ENCODE assay signal across 18 mouse cellular contexts in genomic region chr7:73151586-73152467, GRCm38 (mm10).
DNase-seq lines count a peak whose midpoint lies in the region; ATAC-seq and TF ChIP-seq lines count a peak whose summit lies in the region.
"Had no signal": no experiment of that assay in that cellular context is flagged by ENCODE, and none has a peak within 500 bp of the region (broad histone marks: within the 10 kb centered on the region; RNA-seq: fewer than 3 reads in every experiment).

No protein-coding gene starts in this region.

- peaks cover 54% of the 10 kb centered on the region for H3K4me1 ChIP-seq in midbrain, embryonic 10.5 days
- peaks cover 12% of the 10 kb centered on the region; the same call in 1 of the 2 replicates for H3K4me1 ChIP-seq in midbrain, embryonic 16.5 days (ENCODE audit: control insufficient read depth, insufficient read depth, low read length)
- 0 out of 2 replicates have a peak, but pooled peaks cover 2% of the 10 kb centered on the region for H3K4me1 ChIP-seq in embryonic facial prominence, embryonic 11.5 days (ENCODE audit: control insufficient read depth, insufficient read depth, low read length)
- H3K4me1 ChIP-seq in forebrain, postnatal 0 days (ENCODE audit: insufficient read depth): no peaks in the 10 kb centered on the region
- peaks cover 17% of the 10 kb centered on the region; the same call in 1 of the 2 replicates for H3K4me1 ChIP-seq in midbrain, embryonic 15.5 days
- H3K4me1 ChIP-seq: heart, embryonic 15.5 days; megakaryocyte, embryonic 14.5 days had no signal

- peaks cover 7% of the 10 kb centered on the region; the same call in 1 of the 2 replicates for H3K27me3 ChIP-seq in midbrain, embryonic 10.5 days (ENCODE audit: low read depth, poor library complexity, severe bottlenecking)
- H3K27me3 ChIP-seq in midbrain, embryonic 16.5 days (ENCODE audit: control insufficient read depth, insufficient read depth, low read depth, low read length): no peaks in the 10 kb centered on the region
- no peaks in the 10 kb centered on the region for H3K27me3 ChIP-seq in embryonic facial prominence, embryonic 11.5 days (ENCODE audit: control insufficient read depth, insufficient read depth, low read length)
- no peaks in the 10 kb centered on the region for H3K27me3 ChIP-seq in forebrain, postnatal 0 days (ENCODE audit: insufficient read depth, low read length)
- H3K27me3 ChIP-seq in midbrain, embryonic 15.5 days (replicated peaks): no peaks in the 10 kb centered on the region
- H3K27me3 ChIP-seq: heart, embryonic 15.5 days; limb, embryonic 13.5 days; megakaryocyte, embryonic 14.5 days had no signal

- WGBS in midbrain, embryonic 10.5 days: 42% methylated on average over 14 of the region's 15 CpGs
- 29% methylated on average over 13 of the region's 15 CpGs for WGBS in midbrain, embryonic 16.5 days
- WGBS in embryonic facial prominence, embryonic 11.5 days: 31% methylated on average over 13 of the region's 15 CpGs
- 22% methylated on average over 13 of the region's 15 CpGs for WGBS in forebrain, postnatal 0 days
- 32% methylated on average over 13 of the region's 15 CpGs for WGBS in midbrain, embryonic 15.5 days

- peak overlapping the region; percentile 82 for H3K27ac ChIP-seq in midbrain, embryonic 10.5 days (replicated peaks)
- no peak overlapping the region for H3K27ac ChIP-seq in midbrain, embryonic 16.5 days (ENCODE audit: low read length)
- H3K27ac ChIP-seq in embryonic facial prominence, embryonic 11.5 days (replicated peaks; ENCODE audit: low read depth, low read length): no peak overlapping the region
- peak overlapping the region; percentile 36; the same call in 1 of the 2 replicates for H3K27ac ChIP-seq in forebrain, postnatal 0 days (ENCODE audit: low read depth, low read length)
- H3K27ac ChIP-seq in midbrain, embryonic 15.5 days: no peak overlapping the region
- H3K27ac ChIP-seq: heart, embryonic 15.5 days; limb, embryonic 13.5 days had no signal

- no peaks in the 10 kb centered on the region for H3K36me3 ChIP-seq in midbrain, embryonic 10.5 days
- no peaks in the 10 kb centered on the region for H3K36me3 ChIP-seq in midbrain, embryonic 16.5 days (ENCODE audit: control insufficient read depth, insufficient read depth, low read length)
- no peaks in the 10 kb centered on the region for H3K36me3 ChIP-seq in embryonic facial prominence, embryonic 11.5 days (replicated peaks; ENCODE audit: control insufficient read depth, insufficient read depth, low read depth, low read length)
- no peaks in the 10 kb centered on the region for H3K36me3 ChIP-seq in forebrain, postnatal 0 days (ENCODE audit: insufficient read depth)
- H3K36me3 ChIP-seq in midbrain, embryonic 15.5 days (replicated peaks): no peaks in the 10 kb centered on the region
- H3K36me3 ChIP-seq: heart, embryonic 15.5 days; limb, embryonic 13.5 days had no signal

- H3K9ac ChIP-seq in midbrain, embryonic 16.5 days (ENCODE audit: low read depth, low read length): no peak overlapping the region
- H3K9ac ChIP-seq in embryonic facial prominence, embryonic 11.5 days (replicated peaks; ENCODE audit: low read length): no peak overlapping the region
- no peak overlapping the region for H3K9ac ChIP-seq in forebrain, postnatal 0 days
- H3K9ac ChIP-seq in midbrain, embryonic 15.5 days: no peak overlapping the region
- H3K9ac ChIP-seq: heart, embryonic 15.5 days; limb, embryonic 13.5 days had no signal

- no peak for TF ChIP-seq CTCF in forebrain, postnatal 0 days (IDR thresholded peaks at IDR 0.05; ENCODE audit: low read depth)

- ATAC-seq in midbrain, embryonic 16.5 days: no peak
- no peak; the same call in 1 of the 2 replicates for ATAC-seq in embryonic facial prominence, embryonic 11.5 days (replicated peaks; ENCODE audit: insufficient number of reproducible peaks, low FRiP score, low TSS enrichment, low read depth)
- ATAC-seq in forebrain, postnatal 0 days: no peak
- ATAC-seq in midbrain, embryonic 15.5 days (replicated peaks): peak; percentile 30; the same call in 1 of the 2 replicates
- no peak for ATAC-seq in megakaryocyte progenitor cell, adult 5-6 weeks (replicated peaks; ENCODE audit: poor library complexity)
- ATAC-seq: intestine, embryonic 16.5 days had no signal

- no peak overlapping the region for H3K4me3 ChIP-seq in midbrain, embryonic 10.5 days
- H3K4me3 ChIP-seq in midbrain, embryonic 16.5 days (ENCODE audit: low read depth, low read length): no peak overlapping the region
- no peak overlapping the region for H3K4me3 ChIP-seq in embryonic facial prominence, embryonic 11.5 days (ENCODE audit: low read depth, low read length)
- no peak overlapping the region for H3K4me3 ChIP-seq in forebrain, postnatal 0 days (ENCODE audit: low read depth, low read length)
- no peak overlapping the region for H3K4me3 ChIP-seq in midbrain, embryonic 15.5 days
- H3K4me3 ChIP-seq: erythroblast, embryonic 14.5 days; heart, embryonic 15.5 days; limb, embryonic 13.5 days; megakaryocyte, embryonic 14.5 days had no signal

- no peak overlapping the region for H3K4me2 ChIP-seq in midbrain, embryonic 16.5 days (ENCODE audit: low read length)
- H3K4me2 ChIP-seq in embryonic facial prominence, embryonic 11.5 days (ENCODE audit: low read depth, low read length): no peak overlapping the region
- H3K4me2 ChIP-seq in forebrain, postnatal 0 days (ENCODE audit: low read depth): no peak overlapping the region
- H3K4me2 ChIP-seq in midbrain, embryonic 15.5 days: no peak overlapping the region
- H3K4me2 ChIP-seq: heart, embryonic 15.5 days; limb, embryonic 13.5 days had no signal

- DNase-seq in midbrain, embryonic 10.5 days (ENCODE audit: low spot score): peak; percentile 27
- peak; percentile 49 for DNase-seq in embryonic facial prominence, embryonic 11.5 days (ENCODE audit: low spot score)
- DNase-seq in forebrain, postnatal 0 days: no peak
- no peak for DNase-seq in frontal cortex, adult 2 months (ENCODE audit: extremely low spot score in 1 of 2, low spot score in 1 of 2)
- no peak for DNase-seq in cerebellum, postnatal 4 days (ENCODE audit: low spot score in 2 of 2)
- DNase-seq: adrenal gland, postnatal 10 days; cerebellum, adult 2 months; layer of hippocampus, postnatal 36 days; lung, postnatal 10 days; thymus, postnatal 14 days had no signal

- no peaks in the 10 kb centered on the region for H3K9me3 ChIP-seq in midbrain, embryonic 10.5 days (replicated peaks)
- no peaks in the 10 kb centered on the region for H3K9me3 ChIP-seq in midbrain, embryonic 16.5 days (replicated peaks; ENCODE audit: control insufficient read depth, low read length, poor library complexity, severe bottlenecking)
- H3K9me3 ChIP-seq in embryonic facial prominence, embryonic 11.5 days (replicated peaks; ENCODE audit: control insufficient read depth, low read length): no peaks in the 10 kb centered on the region
- H3K9me3 ChIP-seq in forebrain, postnatal 0 days (ENCODE audit: low read length): no peaks in the 10 kb centered on the region
- H3K9me3 ChIP-seq in midbrain, embryonic 15.5 days: no peaks in the 10 kb centered on the region
- H3K9me3 ChIP-seq: heart, embryonic 15.5 days; limb, embryonic 13.5 days; megakaryocyte, embryonic 14.5 days had no signal

Comparison
In these comparisons a context has a peak if more than half of its experiments do, and no peak if none do; other contexts are left out.
1. H3K27ac ChIP-seq: peak in midbrain, embryonic 10.5 days (single experiment) and forebrain, postnatal 0 days (single experiment); none in midbrain, embryonic 16.5 days (single experiment), embryonic facial prominence, embryonic 11.5 days (single experiment) and midbrain, embryonic 15.5 days (single experiment).
2. DNase-seq: peak in midbrain, embryonic 10.5 days (single experiment) and embryonic facial prominence, embryonic 11.5 days (single experiment); none in forebrain, postnatal 0 days (single experiment), frontal cortex, adult 2 months (0 of 2) and cerebellum, postnatal 4 days (0 of 2).